Mouse (Mus musculus): ENCODE data around the gene Atf7ip.

DNA sequence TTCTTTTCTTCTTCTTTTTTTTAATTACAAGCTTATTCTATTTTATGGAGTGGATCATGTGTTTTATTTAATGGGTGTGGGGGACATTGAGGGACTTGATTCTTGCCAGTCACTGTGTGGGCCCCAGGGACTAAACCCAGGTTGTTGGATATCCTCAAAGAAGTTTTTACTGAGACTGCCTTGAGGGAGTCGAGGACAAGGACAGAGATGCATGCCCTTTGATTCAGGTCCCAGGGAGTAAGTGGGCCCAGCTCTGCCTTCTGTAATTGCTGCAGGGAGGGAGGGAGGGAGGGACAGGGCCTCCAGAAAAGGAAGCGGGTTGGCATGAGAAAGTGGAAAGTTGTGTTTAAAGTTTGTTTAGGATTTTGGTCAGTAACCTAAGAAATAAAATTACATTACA lies 23.2 kb downstream of the Atf7ip start:
- no peak for TF ChIP-seq CTCF (conservative IDR thresholded peaks at IDR 0.05; ENCODE audit: low read length)
- TF ChIP-seq NANOG (IDR thresholded peaks at IDR 0.05; ENCODE audit: borderline replicate concordance, low read length), result no peak
- TF ChIP-seq POU5F1 (IDR thresholded peaks at IDR 0.05; ENCODE audit: borderline replicate concordance, low read length), result no peak
